Mouse (Mus musculus) bone marrow, adult 2 months (tissue): ENCODE measurements at regions not wholly inside any gene's neighbourhood (a gene's known extent, or its start where the extent isn't known, plus 50 kb on each side); places are given as distances from the start of the nearest gene placed in this dataset.

Source experiments
- CTCF ChIP-seq: fragments of 200-500 bp; IDR thresholded peaks from 2 replicates; pipeline ENCODE4 v1.5.1; 2011; ENCODE audit warnings: low read length, control low read depth; ENCODE audit not compliant: control insufficient read depth, insufficient read depth
- POLR2A ChIP-seq: fragments of 200-500 bp; IDR thresholded peaks from 2 replicates; pipeline ENCODE4 v1.6.1; 2011; ENCODE audit warnings: low read depth, mild to moderate bottlenecking, control low read depth, low read length, borderline replicate concordance; ENCODE audit not compliant: control insufficient read depth

DNA sequence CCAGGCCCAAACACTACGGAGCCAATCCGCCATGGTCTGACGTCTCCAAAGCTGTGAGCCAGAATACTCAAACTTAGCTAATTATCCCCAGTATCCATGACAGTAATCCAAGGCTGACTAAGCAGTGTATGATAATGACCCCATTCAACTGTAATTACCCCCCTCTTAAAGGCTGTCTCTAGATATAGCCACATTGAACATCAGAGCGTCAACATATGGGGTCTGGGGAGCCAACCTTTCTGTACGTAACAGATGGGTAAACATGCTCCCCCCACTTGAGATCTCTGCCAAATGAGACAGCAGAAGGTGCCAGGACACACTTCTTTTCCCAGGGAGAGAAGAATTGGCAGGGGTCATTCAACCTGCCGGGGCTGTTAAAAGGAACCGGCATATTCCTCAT, 73.1 kb downstream of the Ubiad1 start:
- no peak for TF ChIP-seq CTCF
- no peak for TF ChIP-seq POLR2A
